Mouse (Mus musculus) testis, adult 2 months (tissue): ENCODE measurements around the gene Prdm8. TPM values are rescaled to one million over a fixed set of nuclear protein-coding genes. Genes with fewer than 3 reads are reported as not detected.

ENCODE experiments used
- H3K27ac ChIP-seq: fragments of 200-500 bp; 2 replicates; pipeline ENCODE4 v1.5.1; 2012; ENCODE audit warnings: low read depth, low read length; ENCODE audit not compliant: control insufficient read depth, insufficient read depth
- H3K27me3 ChIP-seq: fragments of 200-500 bp; 2 replicates; pipeline ENCODE4 v1.6.1; 2012; ENCODE audit warnings: mild to moderate bottlenecking, low read length, moderate library complexity; ENCODE audit not compliant: control insufficient read depth, insufficient read depth
- H3K36me3 ChIP-seq: fragments of 200-500 bp; 2 replicates; pipeline ENCODE4 v1.6.1; 2012; ENCODE audit warnings: mild to moderate bottlenecking, low read length; ENCODE audit not compliant: control insufficient read depth, insufficient read depth
- H3K4me1 ChIP-seq: fragments of 200-500 bp; 2 replicates; pipeline ENCODE4 v1.6.1; 2012; ENCODE audit warnings: low read length; ENCODE audit not compliant: control insufficient read depth, insufficient read depth
- H3K4me3 ChIP-seq: fragments of 200-500 bp; 2 replicates; pipeline ENCODE4 v1.5.1; 2012; ENCODE audit warnings: low read depth, mild to moderate bottlenecking, low read length, moderate library complexity, mixed read lengths; ENCODE audit not compliant: control insufficient read depth
- CTCF ChIP-seq: fragments of 200-500 bp; IDR thresholded peaks from 2 replicates; pipeline ENCODE4 v1.5.1; 2012; ENCODE audit warnings: low read depth, mild to moderate bottlenecking, inconsistent platforms, low read length, moderate library complexity; ENCODE audit not compliant: control insufficient read depth, insufficient read depth, insufficient replicate concordance
- POLR2A ChIP-seq: fragments of 200-500 bp; IDR thresholded peaks from 2 replicates; pipeline ENCODE4 v1.6.1; 2012; ENCODE audit warnings: low read depth, mild to moderate bottlenecking, inconsistent platforms, low read length, moderate library complexity; ENCODE audit not compliant: control insufficient read depth
- polyA plus RNA-seq: library from polyadenylated mRNA; depleted of rRNA; stranded (reverse); fragments of >200 nt; gene quantifications from 2 replicates; pipeline ENCODE4 v1.2.3, GENCODE M21; 2012; rRNA removed

Gene Prdm8
- 3.3 and 3.5 TPM in 2 replicates for polyA plus RNA-seq

DNA sequence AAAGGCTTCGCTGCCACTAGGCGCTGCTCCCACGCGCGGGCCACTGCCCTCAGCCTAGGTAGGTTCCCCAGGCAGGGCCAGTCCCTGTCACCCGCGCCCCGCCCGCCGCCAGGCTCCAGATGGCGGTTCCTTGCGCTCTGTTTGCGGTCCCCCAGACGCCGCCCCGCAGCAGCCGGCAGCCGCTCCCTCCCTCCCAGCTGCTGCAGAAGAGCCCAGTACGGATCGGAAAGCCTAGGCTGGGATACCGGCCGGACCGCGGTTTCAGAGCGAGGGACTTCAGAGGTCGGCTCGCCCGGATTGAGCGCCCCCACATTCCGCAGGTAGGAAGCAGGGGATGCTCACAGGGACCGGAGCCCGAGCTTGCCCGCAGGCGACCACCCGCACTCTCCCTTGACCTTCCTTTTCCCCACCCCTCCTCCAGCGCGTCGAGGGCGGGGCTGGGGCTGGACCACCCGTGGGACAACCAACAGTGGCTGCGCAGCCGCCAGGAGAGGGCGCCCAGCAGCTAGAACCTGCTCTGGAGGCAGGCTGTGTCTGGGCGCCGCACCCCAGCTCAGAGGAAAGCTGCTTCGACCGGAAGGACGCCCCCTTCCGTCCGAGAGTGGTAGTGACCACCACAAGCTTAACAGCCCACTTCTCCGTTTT lies at the start of gene Prdm8:
Prdm8 (plus strand) TSS at position 19 of the 645 bp plus-strand sequence.
- no peaks in the 10 kb centered on the region for H3K36me3 ChIP-seq
- H3K27ac ChIP-seq: no peak within 1 kb of the TSS
- H3K4me1 ChIP-seq: peaks cover 26% of the 10 kb centered on the region
- TF ChIP-seq CTCF (peak; percentile 83), POLR2A (no peak)
- peak within 1 kb of the TSS; percentile 40 for H3K4me3 ChIP-seq
- peaks cover 6% of the 10 kb centered on the region for H3K27me3 ChIP-seq

DNA sequence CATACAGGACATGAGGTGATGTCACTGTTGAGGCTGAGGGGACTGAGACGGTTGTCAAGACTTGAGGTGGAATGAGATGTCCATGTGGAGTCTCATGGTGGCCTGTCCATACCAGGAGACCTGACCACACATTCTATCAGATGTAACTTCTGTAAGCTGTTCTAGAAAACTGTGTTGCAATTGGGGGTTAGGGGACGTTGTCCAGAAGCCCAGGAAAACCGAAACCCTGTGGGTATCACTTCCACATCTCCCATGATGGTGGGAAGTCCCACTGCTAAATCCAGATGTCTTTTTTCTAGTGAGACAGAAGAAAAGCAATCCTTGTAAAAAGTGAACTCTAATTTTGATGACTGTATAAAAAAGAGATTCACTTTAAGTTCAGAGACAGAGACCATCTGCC lies 39.9 kb upstream of the Prdm8 start:
- Histone ChIP-seq H3K36me3 (no peaks in the 10 kb centered on the region), H3K27ac (no peak overlapping the region), H3K27me3 (no peaks in the 10 kb centered on the region), H3K4me1 (no peaks in the 10 kb centered on the region), H3K4me3 (no peak overlapping the region)
- no peak for TF ChIP-seq POLR2A
- no peak for TF ChIP-seq CTCF

DNA sequence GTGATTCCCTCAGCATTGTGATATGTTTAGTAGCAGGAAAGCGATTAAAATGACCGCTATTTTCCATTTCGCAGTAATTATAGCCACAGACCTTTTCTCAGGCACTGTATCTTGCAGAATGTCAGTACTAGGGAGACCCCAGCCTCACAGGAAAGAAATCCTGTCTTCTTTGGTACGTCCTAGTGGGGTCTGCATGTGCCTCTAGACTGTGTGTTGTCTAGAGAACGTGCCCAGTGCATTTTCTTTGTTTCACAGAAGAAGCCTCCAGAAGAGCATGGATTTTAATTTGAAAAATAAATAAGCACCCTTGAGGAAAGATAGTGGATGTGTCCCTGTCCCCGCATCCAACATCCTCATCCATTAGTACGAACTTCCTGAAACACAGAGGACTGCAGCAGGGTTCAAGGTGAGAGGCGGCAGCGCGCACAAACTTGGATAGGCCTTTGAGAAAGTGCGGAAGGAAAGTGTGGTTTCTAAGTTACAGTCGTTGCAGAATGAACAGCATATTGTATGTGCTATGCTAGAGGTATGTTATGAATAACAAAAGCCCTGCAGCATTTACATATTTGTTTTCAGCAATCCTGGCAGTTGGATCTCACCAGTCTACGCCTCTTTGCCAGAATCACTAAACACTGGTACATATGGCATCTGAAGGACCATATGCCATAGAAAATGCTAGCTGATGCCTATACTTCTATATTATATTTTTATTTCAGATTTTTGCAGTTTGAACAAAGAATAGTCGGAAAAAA lies 28.3 kb upstream of the Prdm8 start:
- Histone ChIP-seq H3K4me1 (no peaks in the 10 kb centered on the region), H3K4me3 (no peak overlapping the region), H3K27me3 (no peaks in the 10 kb centered on the region), H3K27ac (no peak overlapping the region), H3K36me3 (no peaks in the 10 kb centered on the region)
- TF ChIP-seq CTCF: no peak
- TF ChIP-seq POLR2A: no peak

DNA sequence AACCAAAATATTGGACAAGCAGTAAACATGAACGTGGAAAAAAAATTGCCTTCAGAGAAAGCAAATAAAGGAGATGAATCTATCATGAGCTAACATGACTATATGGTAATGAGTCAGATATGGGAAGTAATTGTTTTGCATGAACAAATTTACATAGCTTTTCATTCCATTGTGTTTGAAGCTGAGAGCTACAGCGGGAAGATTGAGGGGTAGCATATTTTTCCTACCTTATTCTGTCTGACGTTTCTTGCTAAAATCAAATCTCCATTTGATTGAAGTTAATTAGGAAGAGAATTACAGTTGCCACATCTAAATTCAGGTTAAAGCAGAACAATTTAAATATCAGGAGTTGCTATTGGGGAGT lies 27.7 kb upstream of the Prdm8 start:
- H3K4me1 ChIP-seq: no peaks in the 10 kb centered on the region
- no peaks in the 10 kb centered on the region for H3K36me3 ChIP-seq
- H3K27ac ChIP-seq: no peak overlapping the region
- no peaks in the 10 kb centered on the region for H3K27me3 ChIP-seq
- TF ChIP-seq CTCF (no peak), POLR2A (no peak)
- H3K4me3 ChIP-seq: no peak overlapping the region

DNA sequence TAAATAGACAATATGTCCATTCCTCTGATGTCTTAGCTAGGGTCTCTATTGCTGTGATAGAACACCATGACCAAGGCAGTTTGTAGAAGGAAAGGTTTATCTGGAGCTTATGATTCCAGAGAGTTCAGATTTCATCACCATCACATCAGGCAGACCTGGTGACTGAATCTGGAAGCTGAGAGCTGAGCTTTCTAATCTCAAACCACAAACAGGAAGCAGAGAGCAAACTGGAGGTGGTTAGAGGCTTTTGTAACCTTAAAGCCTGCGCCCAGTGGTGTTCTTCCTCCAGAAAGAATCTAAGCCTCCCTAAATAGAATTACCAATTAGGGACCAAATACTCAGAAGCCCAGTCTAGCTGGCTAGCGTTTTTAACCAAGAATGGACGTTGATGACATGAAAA lies 20.1 kb upstream of the Prdm8 start:
- Histone ChIP-seq H3K27me3 (no peaks in the 10 kb centered on the region), H3K27ac (no peak overlapping the region), H3K4me1 (no peaks in the 10 kb centered on the region), H3K36me3 (no peaks in the 10 kb centered on the region), H3K4me3 (no peak overlapping the region)
- no peak for TF ChIP-seq CTCF
- no peak for TF ChIP-seq POLR2A

DNA sequence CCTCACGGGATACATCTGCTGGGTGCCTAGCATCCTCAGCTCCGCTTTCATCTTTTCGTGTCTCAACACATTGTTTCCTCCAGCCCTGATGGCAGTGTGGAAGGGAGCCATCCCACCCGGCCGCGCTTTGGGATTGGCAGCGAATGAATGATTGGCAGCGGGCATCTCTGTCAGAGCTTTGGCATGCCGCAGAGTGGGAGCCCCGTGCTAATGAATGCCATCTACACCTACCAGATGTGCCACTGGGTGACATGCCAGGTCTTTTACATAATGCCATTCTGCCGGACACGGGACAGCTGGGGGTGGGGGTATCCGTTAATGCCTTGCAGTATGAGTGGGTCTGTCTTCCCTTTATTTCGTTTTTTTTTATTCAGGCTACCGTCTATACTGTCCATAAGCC lies 882 bp upstream of the Prdm8 start:
- Histone ChIP-seq H3K4me3 (no peak overlapping the region), H3K36me3 (no peaks in the 10 kb centered on the region), H3K4me1 (peaks cover 26% of the 10 kb centered on the region), H3K27ac (no peak overlapping the region), H3K27me3 (peaks cover 6% of the 10 kb centered on the region)
- TF ChIP-seq CTCF (no peak), POLR2A (no peak)

DNA sequence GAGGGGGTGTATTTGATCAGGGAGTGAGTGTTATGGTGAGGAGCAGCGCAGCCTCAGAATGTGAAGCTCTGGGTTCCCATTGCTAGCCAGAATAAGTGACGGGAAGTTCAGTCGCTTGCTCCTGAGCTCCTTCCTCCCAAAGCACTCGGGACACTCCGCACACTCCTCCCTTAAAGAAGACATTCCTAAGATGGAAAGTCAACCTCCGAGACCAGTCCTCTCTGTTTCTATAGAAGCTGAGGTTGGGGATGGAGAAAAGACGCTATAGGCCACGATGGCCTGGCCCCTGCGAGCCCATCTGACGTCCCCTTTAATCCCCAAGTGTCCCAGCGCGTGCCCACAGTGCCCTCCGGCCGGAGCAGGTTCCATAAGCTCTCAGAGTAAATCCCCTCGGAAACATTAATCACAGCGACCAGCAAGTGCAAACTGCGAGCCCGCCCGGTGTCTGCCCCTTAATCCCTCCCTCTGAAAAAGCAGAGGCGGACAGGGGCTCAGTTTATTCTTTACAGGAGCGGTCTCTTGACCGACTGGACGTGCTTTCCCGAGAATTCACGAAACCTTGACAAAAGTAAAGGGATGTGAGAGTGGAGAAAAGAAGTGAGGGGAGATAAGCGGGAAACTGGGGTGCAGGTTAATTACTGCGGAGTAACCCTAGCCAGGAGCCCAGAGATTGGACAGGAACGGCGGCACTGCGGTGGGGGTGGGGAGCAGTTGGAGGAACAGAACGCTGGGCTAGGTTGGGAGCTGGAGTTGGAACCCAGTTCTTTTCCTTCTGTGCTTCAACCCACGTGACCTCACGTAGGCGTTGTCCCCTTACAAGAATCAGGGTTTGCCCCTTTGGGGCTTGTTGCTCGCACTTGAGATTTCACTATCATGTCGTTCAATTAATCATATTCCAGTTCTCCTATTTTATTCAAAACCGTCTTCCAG lies 1.6 kb downstream of the Prdm8 start:
- Histone ChIP-seq H3K36me3 (no peaks in the 10 kb centered on the region), H3K27ac (no peak overlapping the region), H3K27me3 (peaks cover 6% of the 10 kb centered on the region), H3K4me1 (peaks cover 34% of the 10 kb centered on the region), H3K4me3 (peak overlapping the region; percentile 59)
- TF ChIP-seq POLR2A (no peak), CTCF (no peak)
